Mouse (Mus musculus) embryonic facial prominence, embryonic 11.5 days (tissue): Measurements from ENCODE around the gene Nat8f3. TPM values are rescaled to one million over a fixed set of nuclear protein-coding genes. Genes with fewer than 3 reads are reported as not detected.
"Not testable (repeated sequence)": the region's sequence is repeated elsewhere in the genome, so short reads cannot be mapped to it uniquely, and the experiment has no call there.

ENCODE experiments used
- ATAC-seq: fragments of 200-750 bp; cut with Nextera tagmentation; replicated peaks from 2 replicates; pipeline ENCODE4 v1.8.0; 2017; ENCODE audit warnings: low read depth; ENCODE audit not compliant: insufficient number of reproducible peaks, low FRiP score, low TSS enrichment
- DNase-seq: peaks from one replicate; pipeline ENCODE4 v3.0.0-alpha.2; 2015; ENCODE audit warnings: low spot score
- H3K27ac ChIP-seq: fragments of 300-500 bp; sonication (generic); replicated peaks from 2 replicates; pipeline ENCODE4 v1.5.1; 2014; ENCODE audit warnings: mild to moderate bottlenecking, low read depth, low read length, control low read depth
- H3K27me3 ChIP-seq: fragments of 300-500 bp; sonication (generic); 2 replicates; pipeline ENCODE4 v1.6.1; 2014; ENCODE audit warnings: mild to moderate bottlenecking, low read length, moderate library complexity, mixed read lengths; ENCODE audit not compliant: control insufficient read depth, insufficient read depth
- H3K36me3 ChIP-seq: fragments of 300-500 bp; sonication (generic); replicated peaks from 2 replicates; pipeline ENCODE4 v1.6.1; 2014; ENCODE audit warnings: low read depth, mild to moderate bottlenecking, low read length, moderate library complexity, mixed read lengths; ENCODE audit not compliant: control insufficient read depth, insufficient read depth
- H3K4me1 ChIP-seq: fragments of 300-500 bp; sonication (generic); 2 replicates; pipeline ENCODE4 v1.6.1; 2014; ENCODE audit warnings: low read length, mixed read lengths; ENCODE audit not compliant: control insufficient read depth, insufficient read depth
- H3K4me2 ChIP-seq: fragments of 300-500 bp; sonication (generic); 2 replicates; pipeline ENCODE4 v1.6.1; 2014; ENCODE audit warnings: low read depth, mild to moderate bottlenecking, control low read depth, low read length, moderate library complexity
- H3K4me3 ChIP-seq: fragments of 300-500 bp; sonication (generic); 2 replicates; pipeline ENCODE4 v1.5.1; 2014; ENCODE audit warnings: low read depth, low read length, control low read depth
- H3K9ac ChIP-seq: fragments of 300-500 bp; sonication (generic); replicated peaks from 2 replicates; pipeline ENCODE4 v1.6.1; 2014; ENCODE audit warnings: mild to moderate bottlenecking, control low read depth, low read length
- H3K9me3 ChIP-seq: fragments of 300-500 bp; sonication (generic); replicated peaks from 2 replicates; pipeline ENCODE4 v1.6.1; 2016; ENCODE audit warnings: mild to moderate bottlenecking, low read length, inconsistent platforms, mixed read lengths; ENCODE audit not compliant: control insufficient read depth
- WGBS: fragments of 180-500 bp; shearing (Covaris S2); extraction: QIAGEN DNeasy Blood & Tissue Kit; methylation state at CpG from one replicate; pipeline ENCODE4 v1.1.7; 2014; 5-methylcytosine and 5-hydroxymethylcytosine counted together
- polyA plus RNA-seq: library from polyadenylated mRNA; unstranded; fragments of >200 nt; fragmentation: Nextera tagmentation; extraction: Ambion mirVana; gene quantifications from 2 replicates; pipeline ENCODE4 v1.2.1, GENCODE M21; 2014

Nat8f3 gene
- polyA plus RNA-seq: not detected in 2 replicates

DNA sequence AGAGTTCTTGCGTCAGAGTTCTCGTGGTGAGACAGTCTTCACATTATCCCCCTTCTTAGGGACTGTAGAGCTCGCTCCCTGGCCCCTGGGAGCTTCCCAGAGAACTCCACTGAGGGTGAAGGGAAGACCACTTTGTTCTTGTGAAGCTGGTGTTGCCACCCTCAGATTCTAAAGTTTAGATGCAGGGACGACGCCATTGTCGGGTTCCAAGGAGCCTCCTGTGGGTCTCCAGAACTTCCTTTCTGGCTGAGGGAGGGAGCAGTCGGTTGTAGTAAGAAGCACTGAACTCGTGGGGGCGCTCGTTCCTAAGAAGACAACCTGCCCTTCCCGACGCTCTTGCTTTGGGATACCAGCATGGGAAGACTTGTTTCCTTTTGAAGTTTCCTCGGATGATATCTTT lies at the start of gene Nat8f3:
TSS of gene Nat8f3 (minus strand) at position 223 of the 400 bp plus-strand sequence.
- 64% methylated on average over 13 of the region's 13 CpGs for WGBS
- DNase-seq: not testable (repeated sequence)

DNA sequence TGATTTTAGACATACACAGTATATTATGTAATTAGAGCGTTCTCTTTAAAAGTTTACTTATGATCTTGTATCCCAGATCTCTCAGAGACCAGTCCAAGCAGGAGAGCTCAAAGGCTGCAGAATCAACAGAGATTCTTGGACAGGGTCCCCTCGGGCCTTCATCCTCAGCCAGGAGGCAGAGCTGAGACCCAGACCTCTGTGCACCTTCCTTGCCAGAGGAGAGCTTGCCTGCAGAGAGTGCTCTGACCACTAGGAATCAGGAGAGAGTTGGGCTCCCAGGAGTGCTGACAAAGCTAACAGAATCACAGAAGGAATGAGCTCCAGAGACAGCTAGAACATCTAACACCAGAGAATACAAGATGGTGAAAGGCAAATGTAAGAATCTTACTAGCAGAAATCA lies 47.8 kb upstream of the Nat8f3 start:
- 80% methylated on average over 2 of the region's 2 CpGs for WGBS
- DNase-seq (no peak), ATAC-seq (no peak)
- H3K4me1 ChIP-seq: no peaks in the 10 kb centered on the region
- H3K4me3 ChIP-seq: no peak overlapping the region
- no peak overlapping the region for H3K27ac ChIP-seq
- no peaks in the 10 kb centered on the region for H3K27me3 ChIP-seq
- H3K9me3 ChIP-seq: no peaks in the 10 kb centered on the region
- no peak overlapping the region for H3K9ac ChIP-seq
- no peak overlapping the region for H3K4me2 ChIP-seq
- H3K36me3 ChIP-seq: no peaks in the 10 kb centered on the region

More for the DNA sequence above, at the start of gene Nat8f3:
- not testable (repeated sequence) for H3K4me1 ChIP-seq, H3K4me2 ChIP-seq, H3K4me3 ChIP-seq, ATAC-seq, H3K36me3 ChIP-seq, H3K27ac ChIP-seq, H3K9ac ChIP-seq, H3K9me3 ChIP-seq, H3K27me3 ChIP-seq

DNA sequence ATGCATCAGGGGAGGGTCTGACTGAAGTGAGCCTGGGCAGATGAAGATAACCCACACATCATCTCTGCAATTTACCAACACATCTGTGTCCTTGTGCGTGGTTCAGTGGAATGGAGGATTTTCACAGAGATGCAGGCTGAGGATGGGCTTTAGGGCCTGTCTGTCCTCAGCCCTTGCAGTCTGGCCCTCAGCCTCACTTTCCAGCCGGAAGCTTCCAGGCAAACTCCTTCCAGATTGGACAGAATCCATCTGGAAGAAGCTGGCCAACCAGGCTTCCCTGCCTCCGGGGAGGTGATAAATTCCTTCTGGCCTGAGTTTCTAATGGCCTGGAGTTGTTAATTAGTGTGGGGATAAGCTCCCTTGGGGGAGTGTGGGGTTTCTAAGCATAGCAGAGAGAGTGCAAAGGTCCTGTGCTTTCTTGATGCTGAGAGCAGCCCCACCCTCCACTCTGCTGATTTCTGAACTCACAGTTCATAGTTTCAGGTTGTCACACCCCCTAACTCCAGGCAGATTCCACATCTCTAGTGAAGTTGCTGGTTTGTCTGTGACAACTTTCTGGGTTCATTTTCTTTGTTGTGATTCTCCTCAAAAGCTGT lies 45.5 kb upstream of the Nat8f3 start:
- WGBS: 57% methylated on average over 2 of the region's 3 CpGs
- H3K4me1 ChIP-seq, H3K36me3 ChIP-seq, H3K27me3 ChIP-seq, H3K27ac ChIP-seq, H3K9ac ChIP-seq, H3K9me3 ChIP-seq, DNase-seq, ATAC-seq, H3K4me3 ChIP-seq, H3K4me2 ChIP-seq: not testable (repeated sequence)

DNA sequence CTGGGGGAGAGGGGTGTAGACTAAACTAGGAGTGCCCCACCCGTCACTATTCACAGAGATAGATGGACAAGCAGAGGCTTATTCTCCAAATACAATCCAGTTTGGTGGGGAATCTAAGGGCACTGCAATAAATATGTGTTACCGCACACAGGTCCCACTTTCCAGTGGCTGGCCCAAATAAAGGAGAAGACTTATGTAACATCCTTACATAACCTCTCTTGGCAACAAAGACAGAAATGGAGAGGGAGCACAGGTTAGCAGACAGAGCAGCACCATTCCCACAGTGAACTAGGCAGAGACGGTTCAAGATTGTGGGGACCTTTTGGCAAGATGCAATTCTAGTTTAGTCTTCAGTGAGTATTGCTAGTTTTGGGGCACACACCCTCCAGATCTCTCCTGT lies 45.0 kb upstream of the Nat8f3 start:
- not testable (repeated sequence) for H3K36me3 ChIP-seq, H3K27ac ChIP-seq, H3K4me1 ChIP-seq, H3K4me3 ChIP-seq, H3K27me3 ChIP-seq, DNase-seq, ATAC-seq, H3K9ac ChIP-seq, H3K9me3 ChIP-seq, H3K4me2 ChIP-seq
- WGBS: 83% methylated on average over 2 of the region's 3 CpGs

DNA sequence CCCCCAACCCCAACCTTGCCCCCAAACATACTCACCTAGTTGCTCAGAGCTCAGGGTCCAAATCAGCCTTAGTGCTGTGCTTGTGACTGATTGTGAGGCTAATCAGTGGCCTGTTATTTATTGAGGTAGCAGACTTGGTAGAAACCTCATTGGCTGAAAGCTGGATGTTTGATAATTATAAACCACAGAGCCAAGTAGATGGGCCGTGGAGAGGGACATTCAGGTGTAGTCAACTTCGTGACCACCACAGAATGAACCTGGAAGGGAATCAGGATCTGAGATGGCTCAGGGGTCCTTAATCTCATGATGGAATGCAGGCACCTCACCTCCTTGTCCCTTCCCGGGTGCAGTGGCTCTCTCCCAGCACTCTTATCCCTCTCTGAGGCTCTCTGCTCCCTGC lies 44.2 kb upstream of the Nat8f3 start:
- H3K27ac ChIP-seq, ATAC-seq, H3K4me3 ChIP-seq, DNase-seq, H3K4me2 ChIP-seq, H3K27me3 ChIP-seq, H3K9ac ChIP-seq, H3K9me3 ChIP-seq, H3K4me1 ChIP-seq, H3K36me3 ChIP-seq: not testable (repeated sequence)
- WGBS: 72% methylated on average over 2 of the region's 3 CpGs

DNA sequence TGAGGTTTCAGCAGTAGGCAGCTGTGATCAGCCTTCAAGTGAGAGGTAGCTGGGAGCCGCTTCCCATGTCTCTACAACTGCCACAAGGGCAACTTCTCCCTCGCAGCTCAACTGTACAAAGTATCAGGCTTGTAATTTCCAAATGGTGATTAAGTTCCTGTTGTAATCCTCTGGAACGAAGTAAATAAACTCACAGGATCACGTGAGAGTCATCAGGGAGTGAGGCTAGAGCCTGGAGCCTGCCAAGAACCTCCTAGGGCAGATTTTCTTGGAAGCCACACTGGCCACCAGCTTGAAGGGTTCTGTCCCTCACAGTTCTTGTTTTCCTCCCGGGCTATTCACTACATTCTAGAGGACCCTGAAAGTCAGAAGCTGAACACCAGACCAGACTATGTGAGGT lies 37.6 kb upstream of the Nat8f3 start:
- WGBS: 66% methylated on average over 5 of the region's 5 CpGs
- DNase-seq, H3K4me1 ChIP-seq, H3K27ac ChIP-seq, H3K4me3 ChIP-seq, ATAC-seq, H3K27me3 ChIP-seq, H3K4me2 ChIP-seq, H3K9ac ChIP-seq, H3K36me3 ChIP-seq, H3K9me3 ChIP-seq: not testable (repeated sequence)

DNA sequence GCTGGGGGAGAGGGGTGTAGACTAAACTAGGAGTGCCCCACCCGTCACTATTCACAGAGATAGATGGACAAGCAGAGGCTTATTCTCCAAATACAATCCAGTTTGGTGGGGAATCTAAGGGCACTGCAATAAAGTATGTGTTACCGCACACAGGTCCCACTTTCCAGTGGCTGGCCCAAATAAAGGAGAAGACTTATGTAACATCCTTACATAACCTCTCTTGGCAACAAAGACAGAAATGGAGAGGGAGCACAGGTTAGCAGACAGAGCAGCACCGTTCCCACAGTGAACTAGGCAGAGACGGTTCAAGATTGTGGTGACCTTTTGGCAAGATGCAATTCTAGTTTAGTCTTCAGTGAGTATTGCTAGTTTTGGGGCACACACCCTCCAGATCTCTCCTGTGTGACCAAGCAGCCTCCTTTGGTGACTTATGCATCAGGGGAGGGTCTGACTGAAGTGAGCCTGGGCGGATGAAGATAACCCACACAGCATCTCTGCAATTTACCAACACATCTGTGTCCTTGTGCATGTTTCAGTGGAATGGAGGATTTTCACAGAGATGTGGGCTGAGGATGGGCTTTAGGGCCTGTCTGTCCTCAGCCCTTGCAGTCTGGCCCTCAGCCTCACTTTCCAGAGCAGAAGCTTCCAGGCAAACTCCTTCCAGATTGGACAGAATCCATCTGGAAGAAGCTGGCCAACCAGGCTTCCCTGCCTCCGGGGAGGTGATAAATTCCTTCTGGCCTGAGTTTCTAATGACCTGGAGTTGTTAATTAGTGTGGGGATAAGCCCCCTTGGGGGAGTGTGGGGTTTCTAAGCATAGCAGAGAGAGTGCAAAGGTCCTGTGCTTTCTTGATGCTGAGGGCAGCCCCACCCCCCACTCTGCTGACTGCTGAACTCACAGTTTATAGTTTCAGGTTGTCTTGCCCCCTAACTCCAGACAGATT lies 2.2 kb downstream of the Nat8f3 start:
- not testable (repeated sequence) for H3K36me3 ChIP-seq, ATAC-seq, H3K4me2 ChIP-seq, H3K9me3 ChIP-seq, H3K27ac ChIP-seq, DNase-seq, H3K4me1 ChIP-seq, H3K4me3 ChIP-seq, H3K9ac ChIP-seq, H3K27me3 ChIP-seq
- WGBS: 82% methylated on average over 5 of the region's 6 CpGs

DNA sequence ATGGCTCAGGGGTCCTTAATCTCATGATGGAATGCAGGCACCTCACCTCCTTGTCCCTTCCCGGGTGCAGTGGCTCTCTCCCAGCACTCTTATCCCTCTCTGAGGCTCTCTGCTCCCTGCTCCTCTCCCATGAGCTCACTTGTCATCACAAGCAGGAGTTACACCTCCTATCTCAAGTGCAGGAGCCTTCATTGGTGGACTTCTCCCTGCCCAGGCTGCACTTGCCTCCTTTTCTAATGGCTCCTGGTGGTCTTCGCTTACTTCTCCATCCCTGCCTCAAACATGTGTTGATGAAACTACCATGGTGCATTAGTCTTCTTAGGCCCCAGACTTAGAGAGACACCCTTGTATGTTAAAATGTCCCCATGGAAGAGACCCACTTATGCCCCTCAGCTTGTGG lies 2.9 kb downstream of the Nat8f3 start:
- H3K9me3 ChIP-seq, H3K4me2 ChIP-seq, H3K9ac ChIP-seq, H3K4me3 ChIP-seq, H3K36me3 ChIP-seq, DNase-seq, H3K4me1 ChIP-seq, H3K27ac ChIP-seq, H3K27me3 ChIP-seq, ATAC-seq: not testable (repeated sequence)
- 100% methylated on average over 1 of the region's 2 CpGs for WGBS
